Mouse (Mus musculus): ENCODE results near the gene Id3.

GRCm38 (mm10) chr4:136094519-136095219, 48.6 kb upstream of the Id3 start:
- TF ChIP-seq POLR2A (IDR thresholded peaks at IDR 0.05; ENCODE audit: insufficient read depth, low read depth, low read length) (no peak), CTCF (IDR thresholded peaks at IDR 0.05) (no peak), EP300 (IDR thresholded peaks at IDR 0.05; ENCODE audit: insufficient read depth, low read depth, low read length) (no peak)
